Mouse (Mus musculus): Measurements from ENCODE around the gene Gm572. TPM values are rescaled to one million over a fixed set of nuclear protein-coding genes. Genes with fewer than 3 reads are reported as not detected.

The Gm572 gene
- total RNA-seq, 2 experiments from 2014 or later, result 5.6 to 6.8 TPM

DNA sequence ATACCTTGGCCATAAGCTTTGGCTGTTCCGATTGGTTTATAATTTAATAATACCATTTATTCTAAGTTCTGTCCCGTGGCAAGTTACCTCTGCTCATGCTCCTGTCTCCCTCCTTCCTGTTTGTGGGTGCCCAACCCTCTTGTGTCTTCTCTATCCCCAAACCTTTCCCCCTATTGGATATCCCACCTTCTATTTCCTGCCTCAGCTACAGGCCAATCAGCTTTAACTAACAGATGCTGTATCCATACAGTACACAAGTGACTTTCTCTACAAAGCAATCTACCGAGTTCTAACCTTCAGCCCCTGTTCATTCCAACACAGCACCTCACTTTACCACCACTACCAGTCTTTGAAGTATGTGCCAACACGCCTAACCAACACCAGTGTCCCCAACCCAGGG, 19.5 kb upstream of the Gm572 start:
- intact Hi-C loops (cut with DNase I), result no loop called here
- no peak for DNase-seq

GRCm38 (mm10) chr4:148625010-148625409, 18.1 kb upstream of the Gm572 start:
- no peak for DNase-seq

DNA sequence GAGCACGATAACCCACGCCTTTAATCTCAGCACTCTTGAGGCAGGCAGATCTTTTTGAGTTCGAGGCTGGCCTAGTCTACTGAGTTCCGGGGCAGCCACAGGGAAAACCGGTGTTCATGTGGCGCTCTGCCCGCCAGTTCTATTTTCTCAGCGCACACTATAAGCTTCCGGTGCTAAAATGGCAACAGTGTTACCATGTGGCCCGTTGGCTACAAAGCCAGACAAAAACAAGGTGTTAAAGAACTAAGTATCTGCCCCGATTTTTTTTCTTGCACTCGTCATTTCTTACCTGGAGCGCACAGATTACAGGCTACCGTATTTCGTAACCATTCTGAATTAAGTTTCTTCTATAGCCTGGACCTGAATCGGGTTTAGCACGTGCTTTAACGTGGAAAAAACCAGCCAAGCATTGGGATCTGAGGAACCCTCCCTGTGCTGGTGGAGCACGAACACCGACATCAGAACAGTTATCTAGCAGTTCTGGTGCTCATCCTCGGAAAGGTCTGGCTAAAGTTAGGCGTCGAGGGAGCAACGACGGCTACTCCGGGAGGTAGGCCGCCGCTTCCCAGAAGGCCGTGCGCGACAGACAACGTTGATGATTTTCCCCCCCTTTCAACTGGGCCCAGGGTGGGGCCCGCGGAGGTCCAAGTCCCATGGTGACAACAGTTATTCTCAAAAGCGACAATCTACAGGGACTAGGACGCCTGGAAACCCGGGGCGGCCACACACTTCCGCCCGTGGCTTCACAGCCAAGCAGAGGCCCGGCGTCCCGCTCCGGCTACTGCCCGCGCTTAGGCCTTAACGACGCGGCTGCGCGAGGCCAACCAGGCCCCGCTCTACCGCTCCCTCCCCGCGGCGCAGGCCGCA, 17.1 kb upstream of the Gm572 start:
- DNase-seq, result no peak
- intact Hi-C loops (cut with DNase I), result no loop called here

More at GRCm38 (mm10) chr4:148625010-148625409, 18.1 kb upstream of the Gm572 start:
- intact Hi-C loops (cut with DNase I), result no loop called here

DNA sequence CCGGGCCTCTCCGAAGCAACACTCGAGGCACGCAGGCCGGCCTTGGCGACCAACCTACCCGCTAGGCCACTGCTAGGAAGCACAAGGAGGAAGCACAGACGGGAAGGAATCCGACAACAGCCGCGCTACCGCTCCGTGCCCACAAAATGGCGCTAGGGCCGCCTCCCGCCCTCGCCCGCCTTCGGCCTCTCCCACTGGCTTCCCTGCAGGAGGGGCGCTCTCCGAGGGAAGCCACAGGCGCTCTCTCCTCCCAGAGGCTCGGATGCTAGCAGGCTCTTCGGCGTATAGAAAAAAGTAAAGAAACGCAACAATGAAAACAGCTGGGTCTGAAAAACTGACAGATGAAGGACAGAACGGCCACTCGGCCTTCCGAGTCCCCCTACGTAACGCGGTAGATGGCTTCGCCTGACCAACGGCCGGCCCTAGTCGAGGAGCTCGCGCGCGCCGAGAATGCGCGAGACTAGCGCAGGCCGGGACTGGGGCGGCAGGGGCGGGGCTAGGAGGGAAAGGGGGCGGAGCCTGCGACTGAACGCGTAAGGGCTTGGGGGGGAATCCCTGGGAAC, 16.4 kb upstream of the Gm572 start, which contains the start of gene Tardbp:
Tardbp (minus strand) TSS at position 397 of the 563 bp plus-strand sequence.
- intact Hi-C loops (cut with DNase I), result no loop called here
- DNase-seq, result peak; percentile 91 to 95

- DNase-seq, result no peak
- intact Hi-C loops (cut with DNase I), result no loop called here
Observed at GRCm38 (mm10) chr4:148627246-148627645, 15.9 kb upstream of the Gm572 start.

DNA sequence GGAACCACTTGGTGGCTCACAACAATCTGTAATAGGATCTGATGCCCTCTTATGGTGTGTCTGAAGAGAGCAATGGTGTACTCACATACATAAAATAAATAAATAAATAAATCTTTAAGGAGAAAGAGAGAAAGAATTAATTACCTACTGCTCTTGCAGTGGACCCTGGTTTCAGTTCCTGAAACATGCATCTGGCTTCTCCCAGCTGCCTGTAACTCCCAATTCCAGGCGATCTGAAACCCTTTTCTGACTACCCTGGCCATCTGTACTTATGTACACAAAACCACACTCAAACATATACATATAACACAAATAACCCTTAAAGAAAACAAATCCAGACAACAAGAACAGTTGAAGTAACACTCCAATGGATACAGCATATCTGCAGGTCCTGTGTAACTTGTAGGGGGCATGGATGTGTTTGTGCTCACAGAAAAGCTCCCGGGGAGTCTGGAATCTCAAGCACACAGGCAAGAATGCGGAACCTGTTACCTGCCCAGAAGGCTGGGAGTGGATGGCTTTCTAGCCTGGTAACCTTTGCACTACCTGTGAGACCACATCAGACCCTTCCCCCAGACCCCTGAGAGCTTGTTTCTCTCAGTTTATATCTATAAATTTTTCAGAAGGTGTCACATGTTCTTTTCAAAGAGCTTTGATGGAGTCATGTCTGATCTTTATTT, 11.0 kb upstream of the Gm572 start:
- no peak for DNase-seq
- intact Hi-C loops (cut with DNase I), result no loop called here

GRCm38 (mm10) chr4:148633395-148634061, 9.6 kb upstream of the Gm572 start:
- intact Hi-C loops (cut with DNase I), result no loop called here

GRCm38 (mm10) chr4:148635309-148635708, 7.8 kb upstream of the Gm572 start:
- intact Hi-C loops (cut with DNase I), result no loop called here
- no peak for DNase-seq

More at GRCm38 (mm10) chr4:148633395-148634061, 9.6 kb upstream of the Gm572 start:
- no peak for DNase-seq

- DNase-seq, result no peak
- intact Hi-C loops (cut with DNase I), result no loop called here
Observed at GRCm38 (mm10) chr4:148638302-148638701, 4.8 kb upstream of the Gm572 start.

DNA sequence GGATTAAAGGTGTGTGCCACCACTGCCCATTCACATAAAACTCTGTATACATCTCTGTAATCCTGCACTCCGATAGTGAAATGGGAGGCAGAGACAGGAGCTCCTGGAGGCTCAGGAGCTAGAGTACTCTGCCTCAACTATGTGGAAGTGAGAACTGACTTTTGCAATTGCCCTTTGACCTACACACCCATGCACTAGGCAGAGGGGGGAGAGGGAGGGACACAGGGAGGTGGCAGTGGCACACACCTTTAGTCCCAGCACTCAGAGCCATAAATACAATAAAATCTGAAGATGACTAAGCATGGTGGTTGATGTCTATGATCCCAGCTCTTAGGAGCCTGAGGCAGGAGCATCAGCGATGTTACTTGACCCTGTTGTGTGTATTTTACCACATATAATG, 3.7 kb upstream of the Gm572 start:
- intact Hi-C loops (cut with DNase I), result no loop called here

DNA sequence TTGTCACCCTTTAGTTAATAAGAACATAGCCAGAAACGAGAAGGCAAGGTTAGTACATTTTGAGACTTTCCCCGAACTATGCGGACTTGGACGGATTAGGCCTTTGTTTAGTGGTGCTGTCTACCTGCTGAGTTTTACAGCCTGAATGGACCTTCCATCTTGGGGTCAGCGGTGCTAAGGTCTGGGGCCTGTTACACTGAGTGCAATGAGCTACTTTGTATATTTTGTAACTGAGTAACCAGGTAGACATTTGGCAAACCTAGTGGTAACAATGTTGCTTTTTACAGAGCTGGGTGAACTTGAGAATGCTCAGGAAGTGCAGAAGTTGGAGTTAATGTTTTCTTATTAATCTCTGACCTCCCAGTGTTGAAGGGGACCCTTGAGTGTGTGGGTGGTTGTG, 2.0 kb upstream of the Gm572 start:
- no peak for DNase-seq
- intact Hi-C loops (cut with DNase I), result no loop called here

More for the DNA sequence above, 3.7 kb upstream of the Gm572 start:
- no peak for DNase-seq

- peak in 1 of 2 experiments; percentile 44 for DNase-seq
- intact Hi-C loops (cut with DNase I), result no loop called here
Observed at GRCm38 (mm10) chr4:148644157-148644511, 1.0 kb downstream of the Gm572 start.

- intact Hi-C loops (cut with DNase I), result no loop called here
- no peak for DNase-seq
Observed at GRCm38 (mm10) chr4:148644926-148645325, 1.8 kb downstream of the Gm572 start.

DNA sequence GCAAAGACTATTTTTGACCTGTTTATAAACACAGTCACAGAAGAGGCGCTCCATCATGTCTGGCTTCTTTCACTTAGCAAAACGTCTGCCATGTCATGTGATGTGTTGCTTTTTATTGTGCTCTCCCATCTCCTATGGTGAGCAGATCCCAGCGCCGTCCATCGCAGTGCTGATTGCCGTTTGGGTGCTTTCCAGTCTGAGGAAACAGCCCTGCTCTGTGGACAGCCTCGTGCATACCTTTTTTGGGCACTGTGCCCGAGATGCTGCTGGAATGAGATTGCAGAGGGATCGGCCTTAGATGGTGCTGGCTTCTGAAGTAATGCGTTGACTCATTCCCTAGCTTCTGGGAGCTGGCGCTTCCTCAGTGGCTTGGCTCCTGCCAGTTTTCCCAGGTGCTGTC, 3.5 kb downstream of the Gm572 start:
- intact Hi-C loops (cut with DNase I), result no loop called here
- DNase-seq, result no peak

- intact Hi-C loops (cut with DNase I), result no loop called here
- DNase-seq, result no peak
Observed at GRCm38 (mm10) chr4:148649309-148649708, 6.2 kb downstream of the Gm572 start.

DNA sequence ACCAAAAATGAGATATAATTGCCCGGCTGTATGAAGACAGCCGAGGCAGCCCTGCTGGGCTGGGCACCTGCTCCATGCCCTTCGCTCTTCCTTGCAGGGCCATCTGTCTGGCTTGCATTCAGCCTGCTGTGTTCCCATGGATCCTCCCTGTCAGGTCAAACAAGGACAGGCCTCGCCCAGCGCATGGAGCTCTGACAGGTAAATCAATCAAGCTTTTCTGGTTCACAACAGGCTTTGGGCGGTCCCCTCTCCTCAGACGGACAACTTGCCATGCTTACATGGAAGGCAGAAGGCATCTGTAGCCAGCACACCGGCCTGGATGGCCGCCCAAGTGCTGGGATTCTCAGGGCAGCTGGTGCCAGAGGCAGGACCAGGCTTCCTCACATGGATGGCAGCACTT, 7.9 kb downstream of the Gm572 start:
- DNase-seq, result no peak
- intact Hi-C loops (cut with DNase I), result no loop called here

DNA sequence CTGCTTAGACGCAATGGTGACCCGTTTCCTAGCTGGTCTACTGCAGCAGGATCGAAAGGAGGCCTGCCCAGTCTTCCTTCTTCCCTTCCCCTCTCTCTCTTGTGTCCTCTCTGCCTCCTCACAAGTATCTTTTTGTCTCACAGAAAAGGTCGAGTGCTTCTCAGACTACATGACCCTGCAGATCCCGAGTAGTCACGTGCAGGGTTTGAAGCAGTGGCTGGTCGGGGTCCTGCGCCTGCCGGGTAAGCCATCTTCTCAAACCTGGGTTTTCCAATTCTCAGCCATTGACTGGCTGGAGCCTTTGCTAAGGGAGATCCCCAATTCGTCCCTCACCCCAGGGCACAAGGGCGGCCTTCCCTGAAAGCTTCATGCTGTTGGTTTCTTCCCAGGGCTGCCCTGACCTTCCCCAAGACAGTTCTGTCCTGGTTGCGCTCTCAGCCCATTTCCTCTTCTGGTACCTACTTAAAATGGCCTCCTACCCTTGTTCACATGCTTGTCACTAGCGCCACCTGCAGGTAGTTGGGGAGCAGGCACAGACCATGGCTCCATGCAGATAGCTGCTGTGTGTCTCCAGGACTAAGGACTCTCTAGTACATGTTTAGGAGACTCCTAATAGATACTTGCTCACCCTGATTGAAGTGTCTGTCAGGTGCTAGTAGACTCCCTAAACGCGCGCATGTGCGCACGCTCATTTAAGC, 11.7 kb downstream of the Gm572 start:
- intact Hi-C loops (cut with DNase I), result no loop called here
- no peak for DNase-seq

- DNase-seq, result no peak
- intact Hi-C loops (cut with DNase I), result no loop called here
Observed at GRCm38 (mm10) chr4:148656691-148657258, 13.7 kb downstream of the Gm572 start.

DNA sequence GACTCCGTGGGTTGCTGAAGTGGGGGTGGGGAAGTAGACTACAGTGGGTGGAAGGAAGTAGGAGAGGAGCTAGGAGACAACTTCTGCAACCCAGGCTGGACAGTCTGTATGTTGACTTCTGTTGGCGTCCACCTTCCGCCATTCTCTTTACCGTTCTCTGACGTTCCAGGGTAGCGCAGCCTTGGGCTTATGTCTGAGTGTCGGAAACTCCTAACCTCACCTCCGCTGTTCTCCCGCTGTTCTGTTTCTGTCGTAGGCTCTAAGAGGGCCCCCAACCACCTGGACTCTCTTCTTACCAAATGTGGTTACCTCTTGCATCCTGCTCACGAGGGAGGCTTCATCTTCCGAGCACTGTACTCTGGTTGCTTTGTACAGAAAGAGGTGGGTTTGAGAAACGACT, 14.7 kb downstream of the Gm572 start:
- intact Hi-C loops (cut with DNase I), result no loop called here
- no peak for DNase-seq

DNA sequence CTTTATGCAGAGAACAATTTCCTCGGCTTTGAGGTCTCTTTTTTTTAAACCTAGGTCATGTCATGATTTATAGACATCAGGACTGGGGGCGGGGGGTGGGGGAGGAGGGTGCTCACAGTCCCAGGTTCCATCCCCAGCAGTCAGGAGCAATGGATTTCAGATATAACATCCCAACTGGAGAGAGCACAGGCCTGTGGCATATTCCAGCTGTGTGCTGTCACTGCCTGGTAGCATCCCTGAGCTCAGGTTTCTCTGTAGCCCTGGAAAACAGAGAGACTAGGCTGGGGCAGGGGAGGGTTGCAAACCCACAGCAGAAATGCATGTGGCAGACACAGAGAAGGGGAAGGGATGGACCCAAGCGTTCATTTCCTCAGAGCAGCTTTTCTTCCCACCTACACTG, 17.1 kb downstream of the Gm572 start:
- DNase-seq, result no peak
- intact Hi-C loops (cut with DNase I), result no loop called here
